Mouse (Mus musculus): ENCODE data around the gene Bbx.

DNA sequence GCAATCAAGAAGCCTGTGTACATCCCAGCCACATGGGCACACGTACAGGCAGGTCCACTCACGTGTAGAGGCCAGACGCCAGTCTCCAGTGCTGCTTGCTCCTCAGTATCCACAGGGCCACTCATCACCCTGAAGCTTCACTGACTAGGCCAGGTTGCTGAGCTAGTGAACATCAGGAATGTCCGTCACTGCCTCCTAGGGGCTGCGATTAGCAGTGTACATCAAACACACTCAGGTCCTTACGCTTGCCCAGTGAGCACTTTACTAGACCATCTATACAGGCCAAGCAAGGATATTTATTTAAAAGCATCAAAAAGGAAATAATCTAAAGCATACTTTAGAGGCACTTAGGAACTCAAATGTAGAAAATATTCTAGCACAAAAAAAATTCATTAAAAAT lies 107.9 kb downstream of the Bbx start:
- TF ChIP-seq CTCF (IDR thresholded peaks at IDR 0.05; ENCODE audit: low read depth, low read length) (no peak), GATA1 (IDR thresholded peaks at IDR 0.05; ENCODE audit: borderline replicate concordance, low read length) (no peak), POLR2AphosphoS5 (IDR thresholded peaks at IDR 0.05; ENCODE audit: insufficient replicate concordance, low read depth, low read length) (no peak), TAL1 (conservative IDR thresholded peaks at IDR 0.05; ENCODE audit: low read depth, low read length) (no peak), GATA2 (IDR thresholded peaks at IDR 0.05; ENCODE audit: borderline replicate concordance, low read depth, low read length) (no peak)
